Mouse (Mus musculus) c-Kit-positive CD71-positive TER-119-positive erythroid progenitor cells, embryonic 14.5 days (primary cell): ENCODE results near the gene Palld.

Source experiments
- DNase-seq: peaks from one replicate; pipeline ENCODE4 v3.0.0-alpha.2; 2013; ENCODE audit warnings: low spot score

The Palld gene

DNA sequence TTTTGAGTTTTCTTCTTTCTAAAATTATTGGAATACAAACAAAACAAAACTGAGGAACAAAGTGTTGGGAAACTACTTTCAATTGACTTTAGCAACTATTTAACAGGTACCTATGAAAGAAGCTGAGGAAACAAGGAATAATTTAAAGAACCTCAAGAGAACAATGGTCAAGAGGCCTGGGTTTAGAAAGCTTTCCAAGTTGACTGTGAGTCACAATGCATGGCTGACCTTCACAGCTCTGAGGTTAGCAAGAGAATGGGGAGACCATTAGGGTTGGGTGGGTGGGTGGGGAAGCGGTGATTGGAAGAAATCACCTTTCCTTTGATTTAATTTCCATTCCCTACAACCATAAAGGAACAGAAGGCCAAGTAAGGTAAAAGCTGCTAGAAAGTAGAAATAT is 35.6 kb downstream of the Palld start:
- no peak for DNase-seq

DNA sequence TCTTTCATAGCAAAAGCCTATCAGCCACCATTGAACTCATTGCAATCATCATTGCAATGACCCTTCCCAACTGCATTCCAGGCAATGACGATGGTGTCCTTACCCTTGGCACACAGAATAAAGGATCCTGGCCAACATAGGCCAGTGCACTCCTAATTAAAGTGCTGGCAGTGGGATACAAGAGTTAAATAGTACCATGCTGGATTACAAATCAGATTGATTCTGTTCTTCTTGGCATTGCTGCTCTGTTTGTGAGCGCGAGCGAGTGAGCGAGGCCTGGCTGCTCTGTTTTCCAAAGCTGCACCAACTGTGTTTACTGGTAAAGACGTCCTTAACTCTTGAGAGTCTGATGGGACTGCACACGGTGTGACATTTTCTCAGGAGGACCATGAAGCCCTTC is 37.1 kb downstream of the Palld start:
- no peak for DNase-seq

DNA sequence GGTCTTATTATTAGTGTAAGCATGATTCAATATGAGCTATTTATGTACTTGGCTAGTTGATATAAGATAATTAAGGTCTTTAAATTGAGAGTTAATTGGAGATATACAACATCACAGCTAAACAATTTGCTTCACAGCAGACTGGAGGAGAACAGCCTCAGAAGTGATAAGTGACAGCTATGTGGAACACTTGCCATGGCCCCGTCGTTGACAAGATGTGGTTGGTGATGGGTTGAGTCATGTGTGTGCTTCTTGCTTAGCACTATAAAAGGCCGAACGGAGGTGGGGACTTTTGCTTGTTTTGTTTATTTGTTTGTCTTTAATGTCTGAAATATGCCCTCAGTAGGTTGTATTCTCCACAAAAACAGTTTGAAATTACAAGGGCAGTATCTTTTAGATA is 51.2 kb downstream of the Palld start:
- DNase-seq = no peak

DNA sequence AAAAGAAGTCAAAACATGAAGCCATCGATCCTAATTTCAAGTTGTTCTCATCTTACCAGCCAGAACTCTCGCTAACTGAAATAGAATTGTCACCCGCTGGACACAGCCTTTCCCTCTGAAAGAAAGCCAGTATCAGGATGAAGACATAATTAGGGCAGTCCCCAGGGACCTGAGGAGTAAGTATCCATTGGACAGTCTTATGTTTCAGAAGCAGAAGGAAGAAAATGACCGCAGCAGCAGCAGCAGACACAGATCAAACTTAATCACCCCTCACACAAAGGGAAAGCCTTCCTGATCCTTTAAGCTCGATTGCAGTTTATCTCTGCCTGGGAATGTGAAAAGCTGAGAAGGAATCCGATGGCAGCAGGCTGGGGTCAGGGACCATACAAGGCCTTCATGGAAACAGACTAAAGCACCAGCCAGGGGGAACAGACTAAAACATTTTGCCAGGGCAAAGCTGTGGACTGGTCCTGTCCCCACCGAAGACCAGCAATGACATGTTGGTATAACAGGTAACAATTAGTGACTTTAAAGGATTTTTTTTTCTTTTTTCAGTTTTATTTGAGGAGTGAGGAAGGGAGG is 53.8 kb downstream of the Palld start:
- DNase-seq = no peak

DNA sequence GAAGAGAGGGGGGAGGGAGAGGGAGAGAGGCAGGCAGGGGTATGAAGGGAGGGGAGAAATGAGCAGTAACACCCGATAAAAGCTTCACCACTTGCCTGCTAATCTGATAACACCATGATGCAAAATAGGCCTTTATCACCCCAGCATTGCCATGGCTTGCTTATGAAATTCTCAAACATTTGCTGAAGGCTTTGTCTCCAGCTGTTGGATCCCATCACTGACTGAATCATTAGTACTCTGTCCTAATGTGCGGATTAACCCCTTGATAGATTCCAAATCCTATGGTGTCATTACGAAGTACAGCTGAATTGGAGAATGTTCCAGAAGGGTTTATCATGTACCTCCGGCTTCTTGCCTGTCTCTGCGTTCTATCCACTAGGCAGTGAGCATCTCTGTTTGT is 55.0 kb downstream of the Palld start:
- DNase-seq = no peak

DNA sequence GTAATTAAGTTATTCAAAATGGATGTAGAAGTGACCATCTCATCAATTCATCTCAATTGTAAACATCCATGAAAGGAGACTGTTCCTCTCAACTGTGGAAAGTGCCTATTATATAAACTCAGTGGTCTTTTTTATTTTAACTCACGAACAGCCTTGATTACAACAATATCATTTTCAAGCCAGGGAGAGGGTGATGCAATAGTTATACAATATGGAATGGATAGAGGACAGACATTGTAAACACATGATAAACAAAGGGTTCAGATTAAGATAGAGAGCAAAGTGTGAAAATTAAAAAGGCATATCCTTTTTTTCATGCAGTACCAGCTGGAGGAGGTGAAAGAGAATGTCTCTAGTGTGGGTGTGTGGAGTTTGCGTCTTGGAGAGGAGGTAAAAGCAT is 57.5 kb downstream of the Palld start:
- DNase-seq = no peak

DNA sequence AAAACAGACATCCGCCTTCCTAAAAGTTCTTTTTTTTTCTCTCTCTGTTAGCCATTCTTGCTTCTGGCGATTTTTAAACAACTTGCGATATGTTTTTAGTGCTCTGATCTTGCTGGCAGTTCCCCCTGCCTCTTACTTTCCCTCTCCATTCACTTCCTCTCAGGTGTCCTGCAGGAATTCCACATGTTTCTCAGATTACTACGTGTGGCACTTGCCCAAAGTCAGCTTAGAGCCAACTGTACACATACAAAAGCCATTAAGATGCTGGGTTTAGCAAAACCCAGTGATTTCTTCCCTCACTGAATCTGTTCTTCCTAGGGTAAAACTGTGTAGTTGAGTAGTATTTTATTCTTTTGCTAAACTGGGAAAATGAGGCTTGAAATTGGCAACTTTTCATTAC is 57.9 kb downstream of the Palld start:
- no peak for DNase-seq

DNA sequence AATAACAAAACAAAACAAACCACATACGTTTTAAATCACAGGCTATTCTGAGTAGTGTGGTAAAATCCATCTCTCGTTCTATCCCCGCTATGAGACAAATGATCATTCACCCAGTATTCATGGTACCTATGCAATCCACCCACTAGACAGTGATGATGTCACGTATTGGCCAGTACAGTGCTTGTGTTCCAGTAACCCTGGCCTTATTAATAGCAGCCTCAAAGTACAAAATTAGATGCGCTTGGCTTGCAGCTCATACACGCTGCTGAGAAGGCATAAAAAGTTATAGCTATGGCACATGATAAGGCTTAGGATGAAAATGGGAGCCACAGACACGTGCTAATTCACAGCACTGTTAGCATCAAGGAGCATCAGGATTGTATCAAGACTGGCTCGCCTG is 58.7 kb downstream of the Palld start:
- DNase-seq = no peak

DNA sequence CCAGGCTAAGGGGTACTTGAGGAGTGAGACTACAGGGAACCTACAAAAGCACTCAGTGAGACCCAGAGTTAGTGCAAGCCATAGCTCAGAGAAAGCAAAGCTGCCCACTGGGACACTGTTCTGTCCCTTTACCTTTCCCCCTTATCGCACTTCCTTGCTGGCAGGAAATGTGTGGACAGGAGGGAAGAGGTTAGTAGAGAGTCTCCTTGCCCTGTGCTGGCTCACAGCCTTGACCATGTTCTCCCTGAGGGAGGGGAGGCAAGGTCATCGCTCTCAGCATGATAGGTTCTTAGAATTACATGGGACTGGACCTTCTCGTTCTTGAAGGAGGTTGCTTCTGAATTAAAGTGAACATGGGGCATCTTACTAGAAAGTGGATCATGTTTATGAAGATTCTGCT is 69.3 kb downstream of the Palld start:
- no peak for DNase-seq

DNA sequence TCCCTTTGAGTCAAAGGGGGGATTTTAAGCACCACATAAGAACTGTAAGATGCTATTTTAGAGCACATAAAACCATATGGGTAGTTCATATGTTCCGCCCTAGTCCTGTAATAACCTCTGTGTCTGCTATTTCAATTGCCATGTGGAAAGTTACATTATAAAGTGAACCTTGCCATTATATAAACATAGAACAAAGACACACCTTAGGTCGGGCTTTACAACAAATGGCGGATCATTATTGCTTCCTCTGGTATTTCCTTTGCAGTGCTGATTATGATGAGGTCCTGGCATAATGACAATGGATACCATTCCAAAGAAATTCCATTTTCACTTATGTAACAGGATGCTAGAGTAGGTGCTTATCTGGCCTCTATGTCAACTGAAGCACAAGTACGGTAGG is 70.5 kb downstream of the Palld start:
- DNase-seq = no peak

DNA sequence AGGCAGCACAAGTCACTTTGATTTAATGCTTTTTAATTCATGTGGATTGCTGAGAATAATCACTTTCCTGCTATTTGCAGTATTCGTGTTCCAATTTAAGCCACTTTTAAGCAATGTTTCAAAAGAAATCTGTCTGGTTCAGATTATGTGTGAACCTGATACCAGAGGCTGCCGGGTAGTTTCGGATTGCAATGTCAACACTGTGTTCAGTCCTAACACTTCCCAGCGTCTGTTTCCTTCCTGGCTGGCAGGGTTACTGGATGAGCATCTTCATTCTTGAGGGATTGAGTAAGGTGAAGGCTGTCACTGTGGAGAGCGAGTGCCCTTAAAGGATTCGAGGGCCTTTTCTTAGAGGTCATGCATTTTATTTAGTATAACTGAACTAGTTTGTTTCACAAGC is 71.7 kb downstream of the Palld start:
- DNase-seq = no peak

DNA sequence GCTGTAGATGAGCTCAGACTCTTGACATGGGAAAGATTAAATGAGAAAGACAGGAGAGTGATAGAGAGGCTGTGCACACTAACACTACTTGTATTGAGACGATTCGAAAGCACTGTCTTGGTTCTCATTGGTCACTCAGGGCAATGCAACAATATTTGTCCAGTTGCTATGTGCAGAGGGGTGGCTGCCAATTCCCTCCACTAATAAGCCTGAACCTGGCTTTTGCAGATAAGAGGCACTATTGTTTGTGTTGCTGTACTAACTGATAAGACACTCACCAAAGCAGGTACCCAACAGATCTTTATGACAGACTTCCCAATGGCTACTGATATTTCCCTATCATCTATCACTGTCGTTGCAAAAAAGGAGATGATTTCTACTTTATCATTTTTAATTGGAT is 77.9 kb downstream of the Palld start:
- DNase-seq = no peak

DNA sequence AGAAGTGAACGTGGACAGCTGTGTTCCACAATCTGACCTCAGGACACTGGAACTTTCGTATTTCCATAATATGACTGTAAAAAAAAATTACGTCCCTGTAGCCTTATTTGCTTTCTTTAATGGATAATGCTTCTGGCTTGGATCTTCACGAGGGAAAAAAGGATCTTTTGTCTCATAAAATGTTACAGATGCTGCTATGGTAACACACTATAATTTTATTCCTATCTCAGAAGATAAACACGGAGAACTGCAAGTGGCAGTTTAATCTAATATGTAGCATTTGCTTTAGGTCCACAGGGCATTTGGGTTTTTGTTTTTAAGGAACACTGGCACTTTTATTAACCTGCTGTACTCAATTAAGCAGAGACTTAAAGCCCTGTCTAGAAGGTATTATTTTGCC is 79.3 kb downstream of the Palld start:
- no peak for DNase-seq

DNA sequence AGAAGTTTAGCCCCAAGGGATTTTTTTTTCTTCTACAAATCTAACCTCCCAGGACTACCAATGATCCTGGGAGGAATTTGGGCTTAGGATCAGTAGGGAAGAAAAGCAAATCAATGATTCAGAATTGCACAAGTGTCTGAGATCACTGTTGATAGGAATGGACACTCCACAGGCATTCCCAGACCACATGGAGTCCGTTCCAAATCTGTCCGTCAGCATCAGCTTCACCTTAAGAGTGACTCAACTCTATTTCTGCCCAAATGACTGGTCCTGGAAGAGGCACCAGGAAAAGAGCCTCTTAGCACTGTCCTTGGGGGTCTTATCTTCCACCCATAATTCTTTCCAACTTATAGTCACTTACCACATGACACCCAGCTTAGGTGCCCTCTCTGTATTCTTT is 98.7 kb downstream of the Palld start:
- no peak for DNase-seq

DNA sequence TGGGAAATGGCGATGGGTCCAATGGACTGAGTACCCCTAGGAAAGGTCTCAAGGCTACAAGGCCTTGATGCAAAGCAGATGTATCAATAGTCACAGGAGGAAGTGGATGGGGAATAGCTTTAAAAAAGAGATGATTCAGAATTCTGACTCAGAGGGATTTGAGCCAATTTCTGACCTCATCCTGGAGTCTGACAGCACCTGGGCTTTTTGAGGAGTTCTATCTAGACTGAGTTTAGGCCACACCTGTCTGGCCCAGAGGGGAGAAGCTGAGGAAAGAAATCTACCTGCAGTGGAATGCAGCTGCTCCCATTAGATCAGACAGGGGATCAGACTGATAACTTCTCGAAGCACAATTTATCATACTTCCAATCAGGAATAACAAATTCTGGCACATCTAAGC is 99.7 kb downstream of the Palld start:
- DNase-seq = no peak

DNA sequence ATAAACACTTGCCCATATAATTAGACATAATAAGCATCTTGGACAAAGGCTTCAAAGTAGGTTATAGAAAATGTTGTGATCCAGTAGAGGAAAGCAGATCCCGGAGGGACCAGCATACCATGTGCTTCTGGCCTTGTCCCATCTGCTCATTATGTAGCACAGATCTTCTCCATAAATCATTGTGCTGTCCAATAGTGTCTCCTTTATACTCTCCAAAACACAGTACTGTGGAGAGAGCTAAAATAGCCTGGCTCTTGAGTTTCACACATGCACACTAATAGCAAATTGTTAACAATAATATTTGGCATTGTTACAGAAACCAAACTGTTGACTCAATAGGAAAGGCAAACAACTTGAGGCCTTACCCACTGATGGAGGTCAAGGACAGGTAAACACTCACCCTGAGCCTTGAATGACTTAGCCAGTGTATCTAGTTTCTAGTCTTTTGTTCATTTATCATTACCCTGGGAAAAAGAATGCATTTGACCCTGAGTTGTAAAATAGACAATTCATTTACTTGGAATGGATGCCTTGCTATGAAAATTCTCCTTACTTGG is 105.0 kb downstream of the Palld start:
- no peak for DNase-seq

DNA sequence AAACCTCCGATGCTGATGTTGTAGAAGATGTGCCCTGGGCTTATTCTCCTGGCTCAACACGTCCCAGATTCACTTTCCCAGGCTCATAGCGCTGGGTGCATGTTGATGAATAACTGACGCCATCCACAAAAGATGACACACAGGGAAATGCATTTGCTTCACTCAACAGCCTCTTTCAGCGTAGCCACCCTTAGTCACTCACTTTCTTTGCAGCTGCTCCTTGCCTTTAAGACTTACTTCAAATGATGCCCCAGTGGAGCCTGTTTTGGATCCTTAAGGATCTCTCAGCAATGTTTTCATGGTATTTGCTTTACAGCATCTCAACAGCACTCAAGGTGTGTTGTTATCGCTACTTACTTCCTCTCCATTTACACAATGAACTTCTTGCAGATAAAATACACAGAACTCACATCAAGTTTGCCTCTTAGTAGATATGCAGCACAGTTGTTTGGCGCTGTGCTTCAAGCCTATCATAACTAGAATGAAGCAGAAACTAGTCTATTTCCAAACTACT is 105.9 kb downstream of the Palld start:
- no peak for DNase-seq

DNA sequence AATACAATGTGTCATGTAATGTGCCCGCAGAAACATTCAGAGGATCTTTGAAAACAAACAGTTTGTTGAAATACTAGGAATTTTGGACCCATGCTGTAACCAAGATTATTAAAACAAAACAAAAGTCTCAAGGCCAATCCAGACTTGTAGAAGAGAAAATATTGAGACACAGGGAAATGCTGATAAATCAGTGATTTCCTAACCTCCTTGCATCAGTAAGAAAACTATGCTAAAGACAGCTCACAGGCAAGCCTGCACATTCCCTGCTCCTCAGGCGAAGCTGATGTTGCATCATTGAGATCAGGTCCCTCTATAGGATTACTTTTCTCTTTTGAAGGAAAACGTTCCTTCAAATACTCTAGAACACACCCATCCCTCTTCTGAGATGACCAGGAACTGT is 112.5 kb downstream of the Palld start:
- no peak for DNase-seq

DNA sequence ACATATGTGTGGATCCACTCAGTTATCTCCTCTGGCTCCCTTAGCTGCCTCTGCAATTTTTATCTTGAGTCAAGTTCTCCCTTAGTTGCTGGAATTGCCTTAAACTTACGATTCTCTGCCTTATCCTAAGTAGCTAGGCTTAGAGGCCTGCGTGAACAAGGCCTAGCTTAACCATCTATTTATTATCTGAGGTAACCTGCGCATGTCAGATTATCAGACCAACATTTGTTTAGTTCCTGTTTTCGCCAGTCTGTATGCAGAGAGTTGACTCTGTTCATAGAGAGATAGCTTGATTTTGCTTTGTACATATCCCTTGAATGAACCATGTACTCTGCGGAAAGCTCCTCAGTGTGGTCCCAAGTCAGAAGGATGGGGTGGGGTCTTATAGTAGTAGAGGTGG is 113.2 kb downstream of the Palld start:
- DNase-seq = no peak

DNA sequence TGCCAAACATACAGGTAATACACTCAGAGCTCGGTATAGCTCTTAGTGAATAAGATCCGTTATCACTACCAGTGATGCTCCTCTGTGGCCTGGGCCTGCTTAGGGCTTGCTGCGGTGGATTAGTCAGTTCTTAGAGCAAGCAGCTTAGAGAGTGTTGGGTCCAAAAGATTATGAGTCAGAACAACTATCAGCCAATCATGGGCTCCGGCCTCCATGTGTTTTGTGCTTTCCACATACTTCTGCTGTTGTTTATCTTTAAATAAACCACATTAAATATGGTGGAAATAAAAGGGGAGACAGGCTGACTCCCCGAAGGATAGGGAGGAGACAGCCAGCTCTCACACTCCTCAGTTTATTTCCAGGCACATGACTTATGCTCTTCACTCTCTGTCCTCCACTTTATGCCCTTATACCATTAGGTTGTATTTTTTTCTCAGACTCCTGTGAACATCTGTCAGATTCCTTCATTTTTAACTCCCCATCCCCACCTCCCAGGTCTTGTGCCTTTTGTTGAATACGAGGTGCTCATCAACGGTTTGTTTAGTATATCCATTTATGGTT is 119.5 kb downstream of the Palld start:
- DNase-seq = no peak

DNA sequence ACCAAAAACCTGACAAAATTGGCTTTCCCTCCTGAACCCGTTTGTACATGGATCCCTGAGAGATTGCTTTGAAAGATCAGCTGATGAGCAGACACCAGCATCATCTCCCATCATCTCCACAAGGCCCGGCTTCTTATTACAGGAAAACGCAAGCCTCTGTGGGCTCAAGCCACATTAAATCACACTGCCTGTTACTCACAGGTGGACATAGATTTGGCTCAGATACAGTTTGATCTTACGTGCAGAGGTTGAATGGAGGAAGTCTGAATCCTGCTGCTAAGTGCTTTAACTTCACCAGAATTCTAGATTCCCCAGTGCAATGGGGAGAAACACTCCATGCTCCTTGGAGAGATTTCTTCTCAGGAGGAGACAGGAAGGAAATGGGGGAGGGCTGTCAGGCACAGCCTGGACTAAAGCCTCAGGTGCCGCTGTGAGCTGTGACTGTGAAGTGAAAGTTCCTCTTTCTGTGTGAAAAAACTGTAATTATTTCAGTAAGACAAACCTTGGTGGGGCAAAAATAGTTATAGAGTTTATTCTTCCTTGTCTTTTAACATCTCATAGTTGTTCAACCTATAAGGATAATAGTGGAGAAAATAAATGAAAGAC is 121.7 kb downstream of the Palld start:
- DNase-seq = no peak

DNA sequence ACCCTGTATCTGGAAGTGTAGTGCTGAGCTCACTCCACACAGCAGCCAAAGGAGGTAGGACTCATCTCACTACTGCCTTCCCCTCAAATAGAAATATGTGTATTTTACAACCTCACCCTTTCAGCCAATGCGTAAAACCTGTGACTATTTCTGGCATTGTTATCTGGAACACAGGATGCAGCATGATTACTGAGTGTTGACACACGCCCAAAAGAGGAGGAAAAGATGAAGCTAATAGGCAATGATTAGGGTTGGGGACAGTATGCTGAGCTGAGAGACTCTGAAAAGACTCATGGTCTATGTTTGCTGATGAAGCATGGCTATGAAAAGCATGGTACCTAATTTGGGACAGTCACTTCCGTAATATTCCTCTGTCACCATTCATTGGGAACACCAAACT is 124.3 kb downstream of the Palld start:
- DNase-seq = no peak

DNA sequence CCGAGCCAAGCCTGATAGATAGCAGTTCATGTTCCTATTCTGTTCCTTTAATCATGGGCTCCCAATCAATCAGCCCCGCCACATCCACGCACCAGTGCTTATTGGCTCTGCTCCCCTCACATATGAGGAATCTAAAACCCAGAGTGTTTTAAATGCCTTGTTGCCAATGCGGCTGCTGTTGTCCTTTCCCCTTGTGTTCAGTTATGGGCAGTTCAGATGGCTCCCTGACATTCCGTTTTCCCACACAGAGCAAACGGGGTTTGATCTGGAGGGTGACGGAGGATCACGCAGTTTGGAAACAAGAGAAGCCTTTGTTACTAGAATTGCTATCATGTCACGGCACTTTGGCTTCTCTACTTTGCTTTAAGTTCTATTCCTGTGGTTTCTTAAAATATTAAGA is 125.9 kb downstream of the Palld start:
- DNase-seq = no peak

DNA sequence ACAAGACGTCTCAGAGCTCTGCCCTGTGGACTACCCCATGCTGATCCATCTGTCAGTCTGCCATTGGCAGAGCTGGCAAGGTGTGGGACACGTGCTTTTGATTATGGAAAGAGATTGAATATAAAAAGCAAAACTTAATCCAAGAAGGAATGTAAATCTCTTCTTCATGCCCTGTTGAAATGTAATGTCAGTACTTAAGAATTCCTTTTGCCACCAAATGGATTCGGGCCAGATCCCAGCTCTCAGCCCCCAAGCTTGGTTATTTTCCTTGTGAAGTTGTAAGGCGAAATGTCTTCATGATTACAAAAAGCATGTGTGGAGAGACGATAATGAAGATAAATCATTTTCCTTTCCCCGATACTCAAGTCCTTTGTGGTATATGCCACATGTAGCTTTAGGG is 126.6 kb downstream of the Palld start:
- DNase-seq = no peak
